Mouse (Mus musculus) left cerebral cortex, postnatal 36 days (tissue): ENCODE measurements at regions not wholly inside any gene's neighbourhood (a gene's known extent, or its start where the extent isn't known, plus 50 kb on each side); places are given as distances from the start of the nearest gene placed in this dataset.
A peak's percentile ranks its signal among the peaks of the same experiment; 100 is the strongest.

Experiments
- DNase-seq, 2 experiments: peaks; one replicate each; pipeline ENCODE4 v3.0.0; 2021 to 2022; ENCODE audit warnings: low spot score in 2 of 2, mixed read lengths in 1 of 2
- intact Hi-C: fragments of 180-260 bp; cut with DNase I; formaldehyde crosslinking; loops from one replicate; pipeline ENCODE4 v1.15.1; 2025

- intact Hi-C loops, result no loop called here
- DNase-seq, result no peak
Observed at GRCm38 (mm10) chr3:22990136-22990820, 913.8 kb downstream of the Tbl1xr1 start.

- intact Hi-C loops, result no loop called here
- no peak for DNase-seq
Observed at GRCm38 (mm10) chr3:22995228-22995627, 918.8 kb downstream of the Tbl1xr1 start.

GRCm38 (mm10) chr3:22995833-22996232 lies 919.4 kb downstream of the Tbl1xr1 start:
- intact Hi-C loops, result no loop called here
- no peak for DNase-seq

GRCm38 (mm10) chr3:23001071-23001470 lies 924.6 kb downstream of the Tbl1xr1 start:
- intact Hi-C loops, result no loop called here
- peak; percentile 12 to 18 for DNase-seq

GRCm38 (mm10) chr3:23032064-23032463 lies 955.6 kb downstream of the Tbl1xr1 start:
- intact Hi-C loops, result no loop called here
- no peak for DNase-seq

GRCm38 (mm10) chr3:23063180-23063965 lies 986.9 kb downstream of the Tbl1xr1 start:
- no peak for DNase-seq
- intact Hi-C loops, result no loop called here

- DNase-seq, result no peak
- intact Hi-C loops, result no loop called here
Observed at GRCm38 (mm10) chr3:23071486-23071885, 995.0 kb downstream of the Tbl1xr1 start.
